Mouse (Mus musculus): Measurements from ENCODE around the gene Ak9. TPM values are rescaled to one million over a fixed set of nuclear protein-coding genes. Genes with fewer than 3 reads are reported as not detected.
A peak's percentile ranks its signal among the peaks of the same experiment; 100 is the strongest.

Ak9 gene
- polyA plus RNA-seq, 1 experiment from 2014 or later = 0.11 TPM

GRCm38 (mm10) chr10:41461057-41461722 lies 157.4 kb downstream of the Ak9 start:
- Histone ChIP-seq H3K9me3 (no peaks in the 10 kb centered on the region), H3K4me2 (no peak overlapping the region), H3K36me3 (replicated peaks) (peaks cover 45% of the 10 kb centered on the region), H3K27ac (0 out of 2 replicates have a peak overlapping the region, but pooled peaks have one; percentile 5), H3K4me1 (peaks cover 4% of the 10 kb centered on the region; the same call in 1 of the 2 replicates), H3K27me3 (no peaks in the 10 kb centered on the region), H3K4me3 (replicated peaks) (no peak overlapping the region), H3K9ac (no peak overlapping the region)
- WGBS = 90% methylated on average over 3 of the region's 3 CpGs
- no peak for ATAC-seq (ENCODE audit: low FRiP score)

- Histone ChIP-seq H3K9ac (no peak overlapping the region), H3K27ac (no peak overlapping the region), H3K4me1 (peaks cover 7% of the 10 kb centered on the region), H3K4me2 (no peak overlapping the region), H3K36me3 (replicated peaks) (peaks cover 31% of the 10 kb centered on the region), H3K4me3 (replicated peaks) (no peak overlapping the region), H3K27me3 (no peaks in the 10 kb centered on the region), H3K9me3 (no peaks in the 10 kb centered on the region)
- 51% methylated on average over 15 of the region's 15 CpGs for WGBS
- ATAC-seq (ENCODE audit: low FRiP score) = no peak
Observed at GRCm38 (mm10) chr10:41464401-41464955, 160.7 kb downstream of the Ak9 start.

- Histone ChIP-seq H3K4me3 (replicated peaks) (no peak overlapping the region), H3K4me2 (no peak overlapping the region), H3K9ac (no peak overlapping the region), H3K9me3 (no peaks in the 10 kb centered on the region), H3K27me3 (no peaks in the 10 kb centered on the region), H3K27ac (no peak overlapping the region), H3K4me1 (peaks cover 4% of the 10 kb centered on the region), H3K36me3 (replicated peaks) (peaks cover 26% of the 10 kb centered on the region)
- 38% methylated on average over 6 of the region's 6 CpGs for WGBS
- ATAC-seq (ENCODE audit: low FRiP score) = no peak
Observed at GRCm38 (mm10) chr10:41467325-41467724, 163.5 kb downstream of the Ak9 start.

GRCm38 (mm10) chr10:41470693-41471092 lies 166.9 kb downstream of the Ak9 start:
- Histone ChIP-seq H3K27ac (no peak overlapping the region), H3K27me3 (no peaks in the 10 kb centered on the region)
- WGBS = 88% methylated on average over 3 of the region's 3 CpGs

GRCm38 (mm10) chr10:41472534-41472933 lies 168.8 kb downstream of the Ak9 start:
- Histone ChIP-seq H3K27me3 (no peaks in the 10 kb centered on the region), H3K4me1 (peaks cover 16% of the 10 kb centered on the region), H3K4me3 (replicated peaks) (no peak overlapping the region)

More at GRCm38 (mm10) chr10:41470693-41471092, 166.9 kb downstream of the Ak9 start:
- no peak overlapping the region for H3K4me2 ChIP-seq
- no peak overlapping the region for H3K9ac ChIP-seq
- H3K36me3 ChIP-seq (replicated peaks) = peaks cover 7% of the 10 kb centered on the region; the same call in 1 of the 2 replicates
- no peak overlapping the region for H3K4me3 ChIP-seq (replicated peaks)
- no peaks in the 10 kb centered on the region for H3K9me3 ChIP-seq
- ATAC-seq (ENCODE audit: low FRiP score) = no peak
- peaks cover 5% of the 10 kb centered on the region for H3K4me1 ChIP-seq

GRCm38 (mm10) chr10:41472962-41473481 lies 169.2 kb downstream of the Ak9 start:
- Histone ChIP-seq H3K4me2 (no peak overlapping the region), H3K4me3 (replicated peaks) (no peak overlapping the region), H3K9me3 (no peaks in the 10 kb centered on the region), H3K36me3 (replicated peaks) (peaks cover 6% of the 10 kb centered on the region; the same call in 1 of the 2 replicates), H3K27me3 (no peaks in the 10 kb centered on the region), H3K4me1 (peaks cover 21% of the 10 kb centered on the region), H3K9ac (no peak overlapping the region), H3K27ac (no peak overlapping the region)
- WGBS = 80% methylated on average over 5 of the region's 5 CpGs
- ATAC-seq (ENCODE audit: low FRiP score) = no peak

More at GRCm38 (mm10) chr10:41472534-41472933, 168.8 kb downstream of the Ak9 start:
- no peak overlapping the region for H3K4me2 ChIP-seq
- H3K9ac ChIP-seq = no peak overlapping the region
- ATAC-seq (ENCODE audit: low FRiP score) = no peak
- no peak overlapping the region for H3K27ac ChIP-seq
- no peaks in the 10 kb centered on the region for H3K9me3 ChIP-seq
- H3K36me3 ChIP-seq (replicated peaks) = peaks cover 6% of the 10 kb centered on the region; the same call in 1 of the 2 replicates

- H3K4me3 ChIP-seq (replicated peaks) = no peak overlapping the region
- ATAC-seq (ENCODE audit: low FRiP score) = no peak
- WGBS = 90% methylated on average over 6 of the region's 6 CpGs
Observed at GRCm38 (mm10) chr10:41473782-41474468, 170.1 kb downstream of the Ak9 start.

GRCm38 (mm10) chr10:41474981-41475391 lies 171.2 kb downstream of the Ak9 start:
- Histone ChIP-seq H3K9ac (no peak overlapping the region), H3K4me3 (replicated peaks) (no peak overlapping the region), H3K27me3 (no peaks in the 10 kb centered on the region), H3K9me3 (no peaks in the 10 kb centered on the region), H3K4me2 (no peak overlapping the region), H3K36me3 (replicated peaks) (peaks cover 16% of the 10 kb centered on the region), H3K4me1 (peaks cover 25% of the 10 kb centered on the region), H3K27ac (no peak overlapping the region)
- 94% methylated on average over 1 of the region's 1 CpGs for WGBS
- no peak for ATAC-seq (ENCODE audit: low FRiP score)

More at GRCm38 (mm10) chr10:41473782-41474468, 170.1 kb downstream of the Ak9 start:
- Histone ChIP-seq H3K4me2 (no peak overlapping the region), H3K27me3 (no peaks in the 10 kb centered on the region), H3K4me1 (peaks cover 25% of the 10 kb centered on the region), H3K9ac (no peak overlapping the region), H3K36me3 (replicated peaks) (peaks cover 7% of the 10 kb centered on the region), H3K27ac (no peak overlapping the region), H3K9me3 (no peaks in the 10 kb centered on the region)

- peak within 1 kb of the TSS; percentile 54 for H3K4me3 ChIP-seq (replicated peaks)
- peaks cover 26% of the 10 kb centered on the region for H3K36me3 ChIP-seq (replicated peaks)
- peaks cover 25% of the 10 kb centered on the region for H3K4me1 ChIP-seq
- H3K27ac ChIP-seq = peak within 1 kb of the TSS; percentile 80
- peak within 1 kb of the TSS; percentile 71 for H3K9ac ChIP-seq
- no peaks in the 10 kb centered on the region for H3K9me3 ChIP-seq
- peak; percentile 68 for ATAC-seq (ENCODE audit: low FRiP score)
- H3K4me2 ChIP-seq = peak within 1 kb of the TSS; percentile 87
- WGBS = 1% methylated on average over 35 of the region's 35 CpGs
- H3K27me3 ChIP-seq = no peaks in the 10 kb centered on the region
Observed at GRCm38 (mm10) chr10:41476171-41477017, 172.6 kb downstream of the Ak9 start, which contains the start of gene Mical1. Mical1 (plus strand) TSS chr10:41476314.

GRCm38 (mm10) chr10:41477018-41477277 lies 173.2 kb downstream of the Ak9 start:
- peaks cover 27% of the 10 kb centered on the region for H3K36me3 ChIP-seq (replicated peaks)
- H3K27ac ChIP-seq = peak overlapping the region; percentile 80
- H3K4me2 ChIP-seq = peak overlapping the region; percentile 87
- WGBS = 0% methylated on average over 9 of the region's 9 CpGs
- H3K27me3 ChIP-seq = no peaks in the 10 kb centered on the region
- ATAC-seq (ENCODE audit: low FRiP score) = peak; percentile 51
- H3K9me3 ChIP-seq = no peaks in the 10 kb centered on the region
- H3K4me3 ChIP-seq (replicated peaks) = peak overlapping the region; percentile 54
- peaks cover 27% of the 10 kb centered on the region for H3K4me1 ChIP-seq
- peak overlapping the region; percentile 71 for H3K9ac ChIP-seq

- Histone ChIP-seq H3K4me3 (replicated peaks) (peak overlapping the region; percentile 54), H3K4me2 (peak overlapping the region; percentile 87), H3K27ac (peak overlapping the region; percentile 80), H3K36me3 (replicated peaks) (peaks cover 33% of the 10 kb centered on the region), H3K9me3 (no peaks in the 10 kb centered on the region), H3K4me1 (peaks cover 27% of the 10 kb centered on the region), H3K9ac (peak overlapping the region; percentile 71), H3K27me3 (no peaks in the 10 kb centered on the region)
- ATAC-seq (ENCODE audit: low FRiP score) = peak; percentile 83
- WGBS = 2% methylated on average over 20 of the region's 20 CpGs
Observed at GRCm38 (mm10) chr10:41477278-41478181, 173.8 kb downstream of the Ak9 start.
